Mouse (Mus musculus) embryonic facial prominence, embryonic 15.5 days (tissue): ENCODE results near the gene Methig1. TPM values are rescaled to one million over a fixed set of nuclear protein-coding genes. Genes with fewer than 3 reads are reported as not detected.
A peak's percentile ranks its signal among the peaks of the same experiment; 100 is the strongest.

Experiments used
- ATAC-seq: fragments of 200-750 bp; cut with Nextera tagmentation; 2 replicates; pipeline ENCODE4 v1.8.0; 2017; ENCODE audit warnings: low read depth, moderate TSS enrichment; ENCODE audit not compliant: insufficient number of reproducible peaks, low FRiP score, low TSS enrichment
- H3K27ac ChIP-seq: fragments of 300-500 bp; sonication (generic); replicated peaks from 2 replicates; pipeline ENCODE4 v1.5.1; 2015; ENCODE audit warnings: mild to moderate bottlenecking, inconsistent platforms
- H3K27me3 ChIP-seq: fragments of 300-500 bp; sonication (generic); 2 replicates; pipeline ENCODE4 v1.6.1; 2015; ENCODE audit warnings: inconsistent platforms
- H3K36me3 ChIP-seq: fragments of 300-500 bp; sonication (generic); 2 replicates; pipeline ENCODE4 v1.6.1; 2015; ENCODE audit warnings: mild to moderate bottlenecking, inconsistent platforms
- H3K4me1 ChIP-seq: fragments of 300-500 bp; sonication (generic); 2 replicates; pipeline ENCODE4 v1.6.1; 2015; ENCODE audit warnings: inconsistent platforms
- H3K4me2 ChIP-seq: fragments of 300-500 bp; sonication (generic); replicated peaks from 2 replicates; pipeline ENCODE4 v1.6.1; 2015; ENCODE audit warnings: mild to moderate bottlenecking, inconsistent platforms
- H3K4me3 ChIP-seq: fragments of 300-500 bp; sonication (generic); replicated peaks from 2 replicates; pipeline ENCODE4 v1.5.1; 2015; ENCODE audit warnings: mild to moderate bottlenecking, inconsistent platforms
- H3K9ac ChIP-seq: fragments of 300-500 bp; sonication (generic); 2 replicates; pipeline ENCODE4 v1.6.1; 2015; ENCODE audit warnings: inconsistent platforms
- H3K9me3 ChIP-seq: fragments of 300-500 bp; sonication (generic); replicated peaks from 2 replicates; pipeline ENCODE4 v1.6.1; 2016; ENCODE audit warnings: inconsistent platforms
- WGBS: fragments of 180-500 bp; shearing (Covaris S2); methylation state at CpG from one replicate; pipeline ENCODE4 v1.1.7; 2015; 5-methylcytosine and 5-hydroxymethylcytosine counted together
- polyA plus RNA-seq: library from polyadenylated mRNA; unstranded; fragments of >200 nt; fragmentation: Nextera tagmentation; extraction: Ambion mirVana; gene quantifications from 2 replicates; pipeline ENCODE4 v1.2.1, GENCODE M21; 2015

Methig1 gene
- polyA plus RNA-seq, 1 experiment from 2014 or later = not detected

GRCm38 (mm10) chr15:100380104-100380503, 27.2 kb downstream of the Methig1 start:
- Histone ChIP-seq H3K9ac (no peak overlapping the region), H3K27ac (no peak overlapping the region), H3K9me3 (no peaks in the 10 kb centered on the region), H3K27me3 (no peaks in the 10 kb centered on the region), H3K4me2 (no peak overlapping the region), H3K4me3 (no peak overlapping the region), H3K4me1 (no peaks in the 10 kb centered on the region), H3K36me3 (no peaks in the 10 kb centered on the region)
- 53% methylated on average over 2 of the region's 2 CpGs for WGBS
- ATAC-seq = no peak

- Histone ChIP-seq H3K4me3 (no peak overlapping the region), H3K9me3 (no peaks in the 10 kb centered on the region), H3K36me3 (no peaks in the 10 kb centered on the region), H3K27ac (no peak overlapping the region), H3K4me2 (no peak overlapping the region), H3K27me3 (no peaks in the 10 kb centered on the region), H3K9ac (no peak overlapping the region), H3K4me1 (no peaks in the 10 kb centered on the region)
- WGBS = 90% methylated on average over 9 of the region's 9 CpGs
- ATAC-seq = no peak
Observed at GRCm38 (mm10) chr15:100385705-100386104, 32.8 kb downstream of the Methig1 start.

GRCm38 (mm10) chr15:100387544-100388223, 34.7 kb downstream of the Methig1 start:
- Histone ChIP-seq H3K9me3 (no peaks in the 10 kb centered on the region), H3K27ac (no peak overlapping the region), H3K4me2 (no peak overlapping the region), H3K36me3 (no peaks in the 10 kb centered on the region), H3K9ac (no peak overlapping the region), H3K4me1 (no peaks in the 10 kb centered on the region), H3K4me3 (no peak overlapping the region), H3K27me3 (no peaks in the 10 kb centered on the region)
- 88% methylated on average over 17 of the region's 17 CpGs for WGBS
- no peak for ATAC-seq

GRCm38 (mm10) chr15:100388224-100388835, 35.4 kb downstream of the Methig1 start:
- no peak for ATAC-seq
- Histone ChIP-seq H3K4me3 (no peak overlapping the region), H3K4me1 (no peaks in the 10 kb centered on the region), H3K27me3 (no peaks in the 10 kb centered on the region), H3K4me2 (no peak overlapping the region), H3K9me3 (no peaks in the 10 kb centered on the region), H3K27ac (no peak overlapping the region), H3K36me3 (peaks cover 3% of the 10 kb centered on the region; the same call in 1 of the 2 replicates), H3K9ac (no peak overlapping the region)
- WGBS = 79% methylated on average over 16 of the region's 16 CpGs

- no peaks in the 10 kb centered on the region for H3K9me3 ChIP-seq
- WGBS = 75% methylated on average over 9 of the region's 9 CpGs
- peaks cover 9% of the 10 kb centered on the region for H3K36me3 ChIP-seq
- H3K27me3 ChIP-seq = no peaks in the 10 kb centered on the region
- H3K9ac ChIP-seq = no peak overlapping the region
- H3K4me1 ChIP-seq = no peaks in the 10 kb centered on the region
- no peak for ATAC-seq
- no peak overlapping the region for H3K27ac ChIP-seq
- no peak overlapping the region for H3K4me3 ChIP-seq
- no peak overlapping the region for H3K4me2 ChIP-seq
Observed at GRCm38 (mm10) chr15:100388886-100389285, 35.9 kb downstream of the Methig1 start.

- Histone ChIP-seq H3K27ac (no peak overlapping the region), H3K9me3 (no peaks in the 10 kb centered on the region)
- WGBS = 64% methylated on average over 7 of the region's 7 CpGs
Observed at GRCm38 (mm10) chr15:100391066-100391465, 38.1 kb downstream of the Methig1 start.

GRCm38 (mm10) chr15:100391599-100391998, 38.6 kb downstream of the Methig1 start:
- H3K27me3 ChIP-seq = no peaks in the 10 kb centered on the region
- peaks cover 36% of the 10 kb centered on the region for H3K36me3 ChIP-seq
- H3K9me3 ChIP-seq = no peaks in the 10 kb centered on the region
- no peak overlapping the region for H3K27ac ChIP-seq
- ATAC-seq = no peak
- H3K4me3 ChIP-seq = no peak overlapping the region
- WGBS = 92% methylated on average over 7 of the region's 7 CpGs
- no peaks in the 10 kb centered on the region for H3K4me1 ChIP-seq
- H3K4me2 ChIP-seq = no peak overlapping the region
- H3K9ac ChIP-seq = no peak overlapping the region

More at GRCm38 (mm10) chr15:100391066-100391465, 38.1 kb downstream of the Methig1 start:
- Histone ChIP-seq H3K4me1 (no peaks in the 10 kb centered on the region), H3K4me2 (no peak overlapping the region), H3K9ac (no peak overlapping the region), H3K27me3 (no peaks in the 10 kb centered on the region), H3K36me3 (peaks cover 30% of the 10 kb centered on the region), H3K4me3 (no peak overlapping the region)
- ATAC-seq = no peak

- Histone ChIP-seq H3K4me3 (no peak overlapping the region), H3K9me3 (no peaks in the 10 kb centered on the region), H3K27ac (no peak overlapping the region), H3K36me3 (peaks cover 50% of the 10 kb centered on the region), H3K4me2 (no peak overlapping the region), H3K4me1 (no peaks in the 10 kb centered on the region), H3K9ac (no peak overlapping the region), H3K27me3 (no peaks in the 10 kb centered on the region)
- WGBS = 79% methylated on average over 11 of the region's 11 CpGs
- ATAC-seq = no peak
Observed at GRCm38 (mm10) chr15:100393016-100393415, 40.1 kb downstream of the Methig1 start.

GRCm38 (mm10) chr15:100395561-100395960, 42.6 kb downstream of the Methig1 start:
- H3K4me3 ChIP-seq = no peak overlapping the region
- H3K27me3 ChIP-seq = no peaks in the 10 kb centered on the region
- no peak for ATAC-seq
- no peaks in the 10 kb centered on the region for H3K9me3 ChIP-seq
- no peak overlapping the region for H3K27ac ChIP-seq
- H3K4me1 ChIP-seq = no peaks in the 10 kb centered on the region
- WGBS = 98% methylated on average over 3 of the region's 3 CpGs
- H3K36me3 ChIP-seq = peaks cover 74% of the 10 kb centered on the region
- no peak overlapping the region for H3K9ac ChIP-seq
- no peak overlapping the region for H3K4me2 ChIP-seq

- 85% methylated on average over 16 of the region's 16 CpGs for WGBS
- ATAC-seq = 0 out of 2 replicates have a peak, but pooled peaks have one; percentile 43
Observed at GRCm38 (mm10) chr15:100400592-100401250, 47.8 kb downstream of the Methig1 start.

GRCm38 (mm10) chr15:100401811-100402210, 48.9 kb downstream of the Methig1 start:
- Histone ChIP-seq H3K9ac (no peak overlapping the region), H3K4me2 (no peak overlapping the region), H3K9me3 (no peaks in the 10 kb centered on the region), H3K27ac (no peak overlapping the region), H3K27me3 (no peaks in the 10 kb centered on the region), H3K4me1 (no peaks in the 10 kb centered on the region), H3K4me3 (no peak overlapping the region), H3K36me3 (peaks cover 88% of the 10 kb centered on the region)
- WGBS = 92% methylated on average over 4 of the region's 4 CpGs
- no peak for ATAC-seq

More at GRCm38 (mm10) chr15:100400592-100401250, 47.8 kb downstream of the Methig1 start:
- no peak overlapping the region for H3K9ac ChIP-seq
- H3K36me3 ChIP-seq = peaks cover 93% of the 10 kb centered on the region
- no peaks in the 10 kb centered on the region for H3K9me3 ChIP-seq
- no peak overlapping the region for H3K4me3 ChIP-seq
- H3K4me2 ChIP-seq = no peak overlapping the region
- no peaks in the 10 kb centered on the region for H3K4me1 ChIP-seq
- H3K27me3 ChIP-seq = no peaks in the 10 kb centered on the region
- H3K27ac ChIP-seq = no peak overlapping the region
